Mouse (Mus musculus) gastrocnemius, adult 8-10 months (tissue): Measurements from ENCODE around the gene Cped1. TPM values are rescaled to one million over a fixed set of nuclear protein-coding genes. Genes with fewer than 3 reads are reported as not detected.
"Not testable (repeated sequence)": the region's sequence is repeated elsewhere in the genome, so short reads cannot be mapped to it uniquely, and the experiment has no call there.

Experiments
- DNase-seq, 2 experiments: peaks; one replicate each; pipeline ENCODE4 v3.0.0; 2022; ENCODE audit warnings: low spot score in 2 of 2
- total RNA-seq, 4 experiments: library from RNA; stranded (reverse); gene quantifications; 2 replicates each; pipeline ENCODE4 v1.2.4; 2022

The Cped1 gene
- total RNA-seq, 4 experiments from 2014 or later, result 22.4 to 26.6 (median 22.9) TPM

- DNase-seq, result no peak
Measured at GRCm38 (mm10) chr6:22078686-22079264, 93.1 kb downstream of the Cped1 start.

GRCm38 (mm10) chr6:22086056-22086455 is 100.3 kb downstream of the Cped1 start:
- no peak for DNase-seq

DNA sequence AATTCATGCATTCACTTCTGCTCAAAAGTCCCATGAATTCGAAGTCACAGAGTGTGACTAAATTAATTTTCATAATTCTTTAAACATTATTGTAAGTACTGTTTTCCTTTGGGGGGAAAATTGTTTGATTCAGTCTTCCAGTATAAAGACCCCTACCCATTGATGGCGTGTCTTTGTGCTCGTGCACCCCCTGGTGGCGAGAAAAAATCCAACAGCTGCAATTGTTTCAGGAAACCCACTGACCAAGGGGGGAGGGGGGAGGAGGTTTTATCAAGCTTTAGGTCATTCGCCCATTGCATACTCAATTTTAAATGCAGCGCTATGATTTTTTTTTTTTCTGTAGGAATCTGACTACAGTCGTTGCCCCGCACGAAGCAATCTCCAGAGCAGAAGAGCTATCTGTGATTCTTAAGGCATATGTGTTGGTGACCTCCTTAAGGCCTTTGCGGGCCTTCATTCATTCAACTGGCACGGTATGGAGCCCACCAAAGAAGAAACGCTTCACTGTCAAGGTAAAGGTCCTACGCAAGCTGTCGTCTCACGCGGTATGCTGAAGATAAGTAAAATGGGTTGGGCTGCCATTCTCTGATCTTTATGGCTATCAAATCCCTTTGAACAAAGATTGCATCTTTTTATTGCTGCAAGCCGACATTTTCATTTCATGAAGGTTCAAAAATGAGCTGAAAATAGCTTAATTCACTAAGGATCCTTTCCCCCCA is 102.8 kb downstream of the Cped1 start:
- peak; percentile 18 to 31 for DNase-seq

DNA sequence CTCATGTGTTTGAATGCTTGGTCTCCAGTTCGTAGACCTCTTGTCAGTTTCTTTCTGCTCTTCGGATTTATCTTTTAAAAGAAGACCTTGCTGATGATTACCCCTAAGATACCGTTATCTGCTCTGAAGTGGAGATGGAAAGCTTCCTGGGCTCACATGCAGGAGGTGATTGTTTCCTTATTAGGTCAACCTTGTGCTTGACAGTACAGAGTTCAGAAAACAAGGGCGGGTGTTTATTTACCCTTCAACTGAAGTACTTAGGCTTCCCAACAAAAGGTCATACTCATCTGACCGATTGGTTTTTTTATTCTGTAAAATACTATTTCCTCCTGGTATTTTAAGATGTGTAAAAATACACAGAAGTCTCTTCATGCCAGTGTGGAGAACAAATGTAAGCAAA is 106.1 kb downstream of the Cped1 start:
- no peak for DNase-seq

DNA sequence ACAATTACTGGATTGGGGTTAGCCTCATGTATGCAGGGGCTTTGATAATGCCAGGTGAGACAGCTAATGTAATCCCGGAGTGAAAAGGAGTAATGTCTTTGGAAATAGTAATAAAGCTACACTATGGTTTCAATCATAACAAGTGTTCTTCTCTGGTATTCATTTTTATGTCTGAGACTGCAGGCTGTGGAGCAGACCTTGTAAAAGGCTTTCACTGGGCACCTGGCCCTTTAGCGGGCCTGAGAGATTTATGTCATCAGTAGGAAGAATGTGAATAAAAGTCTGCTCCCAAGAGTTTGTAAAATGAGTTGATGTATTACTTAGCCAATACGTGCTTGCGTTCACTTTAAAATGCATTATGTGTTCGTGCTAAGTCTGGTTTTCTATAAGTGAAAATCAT is 108.1 kb downstream of the Cped1 start:
- no peak for DNase-seq

- no peak for DNase-seq
Measured at GRCm38 (mm10) chr6:22097709-22098108, 112.0 kb downstream of the Cped1 start.

GRCm38 (mm10) chr6:22099832-22100231 is 114.1 kb downstream of the Cped1 start:
- no peak for DNase-seq

DNA sequence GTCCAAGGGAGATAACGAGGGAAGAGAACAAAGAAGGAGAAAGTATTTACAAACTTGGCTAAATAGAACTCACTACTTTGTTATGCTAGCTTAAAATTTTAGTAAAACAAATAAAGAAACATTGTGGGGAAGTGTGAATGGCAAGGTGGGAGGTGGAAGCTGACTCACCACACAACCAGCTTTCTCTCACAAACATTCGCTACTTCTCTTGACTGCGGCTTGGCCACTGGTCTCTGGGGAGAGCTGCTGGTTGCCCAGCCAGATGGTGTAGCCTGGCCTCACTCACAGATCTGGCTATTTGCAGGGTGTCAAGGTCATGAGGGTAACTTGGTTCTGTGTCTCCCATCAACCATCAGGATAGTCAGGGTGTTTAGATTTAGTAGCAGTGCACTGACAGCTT is 116.2 kb downstream of the Cped1 start:
- DNase-seq, result no peak

DNA sequence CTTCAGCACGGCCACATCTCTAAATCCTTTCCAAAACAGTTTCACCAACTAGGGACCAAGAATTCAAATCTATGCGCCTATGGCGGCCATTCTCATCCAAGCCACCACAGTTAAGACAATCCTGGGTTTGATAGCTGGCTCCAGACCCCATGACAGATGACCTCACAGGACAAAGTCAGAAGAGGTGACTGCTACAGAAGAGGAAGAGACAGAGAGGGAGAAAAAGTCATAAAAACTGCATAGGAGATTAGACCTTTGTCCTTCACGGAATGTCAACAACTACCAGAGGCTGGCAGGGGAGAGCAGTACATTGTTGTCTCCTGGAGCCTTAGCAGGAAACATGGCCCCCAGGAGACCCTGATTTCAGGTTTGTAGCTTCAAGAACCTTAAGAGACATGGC is 117.0 kb downstream of the Cped1 start:
- DNase-seq, result no peak

DNA sequence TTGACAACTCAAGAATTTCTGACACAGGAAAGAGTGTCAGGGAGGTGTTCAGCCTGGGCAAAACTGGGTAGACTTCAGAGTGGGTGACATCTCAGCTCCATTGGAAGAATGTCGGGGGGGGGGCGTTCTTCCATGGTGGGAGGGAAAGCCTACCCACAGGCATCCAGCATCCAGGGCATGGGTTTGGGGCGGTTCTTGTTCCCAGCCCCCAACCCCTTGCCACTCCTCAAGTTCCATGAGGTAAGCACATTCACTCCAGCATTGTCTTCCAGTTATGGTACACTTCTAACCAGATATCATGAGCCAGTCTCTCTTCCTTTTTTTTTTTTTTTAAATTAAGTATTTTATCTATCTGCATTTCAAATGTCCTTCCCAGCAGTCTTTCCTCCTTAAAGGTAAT is 118.0 kb downstream of the Cped1 start:
- no peak for DNase-seq

DNA sequence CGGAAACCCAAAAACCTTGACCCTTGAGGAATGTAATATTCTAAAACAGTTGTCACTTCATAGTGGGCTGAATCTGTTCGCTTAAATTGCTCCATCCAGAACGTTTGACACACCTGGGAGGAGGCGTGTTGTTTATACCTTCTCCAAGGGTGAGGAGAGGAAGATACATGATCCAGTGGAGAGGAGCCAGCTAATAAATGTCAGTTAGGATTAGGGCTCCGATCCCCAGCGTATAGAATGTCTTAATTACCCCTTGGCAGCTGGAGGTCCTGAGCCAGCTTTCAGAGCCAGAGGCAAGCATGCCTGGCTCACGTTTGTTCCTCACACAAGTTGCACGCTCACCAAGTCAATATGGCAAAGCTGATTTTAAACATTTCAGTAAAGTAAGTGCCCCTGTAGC is 118.5 kb downstream of the Cped1 start:
- no peak for DNase-seq

DNA sequence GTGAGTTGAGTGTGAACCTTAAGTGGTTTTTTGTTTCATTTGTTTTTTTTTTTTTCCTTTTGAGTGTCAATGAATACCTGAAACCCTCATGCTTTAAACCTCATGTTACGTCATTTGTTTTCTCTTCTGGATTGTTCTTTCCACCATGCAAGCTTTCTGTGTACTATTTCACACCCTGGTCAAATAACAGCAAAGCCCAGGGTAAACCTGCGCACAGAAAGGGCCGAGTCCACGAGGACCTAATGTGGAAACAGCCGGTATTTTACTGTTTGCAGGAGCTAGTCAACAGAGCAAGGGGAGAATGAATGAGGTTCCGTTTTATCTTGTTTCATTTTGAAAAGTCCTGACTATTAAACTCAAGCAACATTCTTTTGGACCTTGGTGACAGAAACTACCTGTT is 128.4 kb downstream of the Cped1 start:
- no peak for DNase-seq

DNA sequence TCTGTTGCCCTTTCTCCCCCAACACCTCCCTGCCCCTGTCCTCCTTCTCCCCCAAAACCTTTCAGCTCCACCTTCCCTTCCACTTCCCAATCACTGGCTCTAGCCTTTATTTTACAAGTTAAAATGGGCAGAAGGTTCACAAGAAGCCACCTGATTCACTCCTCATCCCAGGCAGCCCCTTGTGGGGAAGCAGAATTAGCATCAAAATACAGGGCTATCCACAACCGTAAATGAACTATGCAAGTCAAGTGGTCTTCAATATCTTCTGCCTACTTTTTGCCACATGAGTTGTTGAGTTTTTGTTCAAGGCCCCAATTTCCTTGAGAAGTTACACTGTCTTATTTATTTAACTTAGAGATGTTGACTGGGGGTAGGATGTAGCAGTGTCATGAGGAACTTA is 131.0 kb downstream of the Cped1 start:
- DNase-seq, result no peak

GRCm38 (mm10) chr6:22122080-22122479 is 136.4 kb downstream of the Cped1 start:
- DNase-seq, result no peak

DNA sequence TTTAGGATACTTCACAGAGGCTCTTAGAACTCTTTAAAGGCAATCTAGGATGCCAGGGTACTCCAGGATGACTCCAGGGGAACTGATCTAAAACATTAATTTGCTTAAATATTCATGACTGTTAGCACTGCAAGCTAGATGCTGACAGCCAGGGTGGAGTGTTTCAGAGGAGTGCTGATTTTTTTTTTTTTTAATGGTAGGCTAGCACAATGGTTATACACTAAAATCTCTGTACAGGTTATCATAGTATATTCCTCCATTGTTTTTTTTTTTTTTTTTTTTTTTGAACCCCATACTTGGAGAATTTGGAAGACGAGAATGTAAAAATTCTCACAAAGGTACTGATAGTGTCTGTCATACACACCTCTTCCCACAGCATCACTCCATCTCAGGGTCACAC is 137.0 kb downstream of the Cped1 start:
- DNase-seq, result no peak

DNA sequence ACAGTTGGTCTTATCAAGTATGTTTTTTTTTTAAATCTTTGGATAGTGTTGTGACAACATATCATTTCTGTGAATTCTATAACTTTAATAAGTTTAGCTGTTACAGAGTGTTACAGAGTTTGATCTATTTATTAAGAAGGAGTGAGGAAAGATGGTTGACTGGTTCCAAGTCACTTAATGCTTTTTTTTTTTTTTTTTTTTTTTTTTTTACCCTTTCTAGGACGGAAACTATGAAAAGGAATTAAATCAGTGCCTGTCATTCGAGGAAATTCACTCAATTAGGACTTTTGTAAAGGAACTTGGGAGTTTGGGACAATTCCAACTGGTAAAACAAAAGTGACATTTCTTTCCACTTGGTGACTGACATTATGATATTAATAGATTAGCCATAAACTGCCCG is 137.6 kb downstream of the Cped1 start:
- DNase-seq, result no peak

GRCm38 (mm10) chr6:22124575-22125330 is 139.0 kb downstream of the Cped1 start:
- DNase-seq, result not testable (repeated sequence)

GRCm38 (mm10) chr6:22135038-22135631 is 149.4 kb downstream of the Cped1 start:
- DNase-seq, result no peak

- DNase-seq, result no peak
Measured at GRCm38 (mm10) chr6:22136805-22137204, 151.1 kb downstream of the Cped1 start.

DNA sequence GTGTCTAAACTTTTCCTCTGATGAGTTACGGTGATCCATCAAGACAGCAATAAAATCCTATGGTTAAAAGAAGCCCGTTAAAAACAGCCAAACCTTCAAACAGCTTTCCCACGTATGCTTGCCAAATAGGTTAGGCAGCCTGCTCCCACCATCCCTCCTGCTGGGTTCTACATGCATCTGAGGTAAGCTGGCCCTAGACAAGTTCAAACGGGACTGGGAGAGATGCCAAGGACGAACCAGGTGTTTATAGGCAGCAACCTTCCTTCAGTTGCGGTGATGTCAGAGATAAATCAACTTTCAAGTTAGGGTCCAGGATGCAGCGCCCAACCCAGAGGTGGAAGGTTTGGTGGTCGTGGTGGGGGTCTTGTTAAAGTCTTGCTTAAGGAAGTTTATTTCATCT is 155.1 kb downstream of the Cped1 start:
- no peak for DNase-seq

DNA sequence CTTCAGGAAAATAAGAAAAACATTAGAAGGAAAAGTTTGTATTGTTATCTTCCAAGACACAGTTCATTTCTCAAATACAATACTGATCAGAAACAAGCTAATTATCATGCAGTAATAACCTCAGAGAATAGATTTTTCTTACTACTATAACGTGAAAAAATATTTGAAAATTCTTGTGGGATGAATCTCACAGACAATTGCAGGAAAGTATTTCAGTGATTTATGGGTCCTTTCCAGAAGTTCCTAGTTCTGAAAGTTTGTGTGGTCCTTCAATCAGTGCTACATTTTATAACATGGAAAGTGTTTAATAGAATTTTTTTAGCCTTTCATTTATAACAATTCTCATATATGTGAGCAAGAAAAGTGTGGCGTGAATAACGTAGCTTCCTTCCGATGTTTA is 161.5 kb downstream of the Cped1 start:
- DNase-seq, result no peak

- DNase-seq, result no peak
Measured at GRCm38 (mm10) chr6:22148511-22148910, 162.8 kb downstream of the Cped1 start.
